Mouse (Mus musculus): Measurements from ENCODE around the gene Zfp609. TPM values are rescaled to one million over a fixed set of nuclear protein-coding genes. Genes with fewer than 3 reads are reported as not detected.

The Zfp609 gene
- total RNA-seq (2021): 10 to 100 TPM; 54.2 to 62.2 TPM
- long read RNA-seq, experiment 1, partial matches to known transcripts: 1 of 3 reads
- long read RNA-seq, experiment 1, other reads (novel, unspliced or antisense): 2 of 3 reads
- long read RNA-seq, experiment 2: 0 reads

DNA sequence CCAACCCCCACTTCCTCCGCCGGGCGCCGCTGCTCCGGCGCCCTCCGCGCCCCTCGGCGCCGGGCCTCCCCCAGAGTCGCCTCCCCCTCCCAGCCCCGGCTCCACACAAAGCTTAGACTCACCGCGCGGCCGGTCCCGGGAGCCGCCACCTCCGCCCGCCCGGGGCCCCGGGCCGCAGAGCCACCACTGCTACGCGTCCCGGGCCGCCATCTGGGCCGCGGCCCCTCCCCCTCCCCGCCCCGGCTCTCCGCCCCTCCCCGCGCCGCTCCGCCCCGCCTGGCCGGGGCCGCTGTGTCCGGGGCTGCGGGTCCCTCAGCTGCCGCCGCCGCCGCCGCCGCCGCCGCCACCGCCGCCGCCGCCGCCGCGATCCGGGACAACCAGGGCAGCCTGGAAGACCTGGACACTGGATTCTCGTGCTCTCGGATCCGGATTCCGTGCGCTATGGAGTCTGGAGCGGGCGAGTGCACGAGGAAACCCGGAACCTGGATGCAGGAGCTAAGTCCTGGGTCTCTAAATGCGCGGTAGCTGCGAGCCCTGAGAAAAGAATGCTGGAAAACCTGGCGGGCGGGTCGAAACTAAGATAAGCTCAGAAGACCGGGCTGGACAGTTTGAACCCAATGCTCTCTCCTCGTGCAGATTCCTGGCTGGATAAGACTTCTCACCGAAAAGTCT, at the start of gene Zfp609:
Gene Zfp609, minus strand, starts transcription at position 221 of the 672 bp plus-strand sequence.
- Histone ChIP-seq H3K27ac (peak within 1 kb of the TSS; percentile 93), H3K4me3 (peak within 1 kb of the TSS; percentile 89)
- peak; percentile 91 to 99 for DNase-seq (ENCODE audit: low spot score in 2 of 2)
- no peak for TF ChIP-seq CTCF (conservative IDR thresholded peaks at IDR 0.05)

GRCm38 (mm10) chr9:65859656-65860055, 32.3 kb upstream of the Zfp609 start:
- no peak overlapping the region for H3K4me3 ChIP-seq
- DNase-seq (ENCODE audit: low spot score in 2 of 2): no peak
- H3K27ac ChIP-seq: no peak overlapping the region
- no peak for TF ChIP-seq CTCF (conservative IDR thresholded peaks at IDR 0.05)

GRCm38 (mm10) chr9:65850203-65850602, 22.8 kb upstream of the Zfp609 start:
- H3K27ac ChIP-seq: no peak overlapping the region
- H3K4me3 ChIP-seq: no peak overlapping the region
- DNase-seq (ENCODE audit: low spot score in 2 of 2): no peak
- peak; percentile 79 for TF ChIP-seq CTCF (conservative IDR thresholded peaks at IDR 0.05)

- TF ChIP-seq CTCF (conservative IDR thresholded peaks at IDR 0.05): no peak
- no peak for DNase-seq (ENCODE audit: low spot score in 2 of 2)
Measured at GRCm38 (mm10) chr9:65848154-65848553, 20.8 kb upstream of the Zfp609 start.

DNA sequence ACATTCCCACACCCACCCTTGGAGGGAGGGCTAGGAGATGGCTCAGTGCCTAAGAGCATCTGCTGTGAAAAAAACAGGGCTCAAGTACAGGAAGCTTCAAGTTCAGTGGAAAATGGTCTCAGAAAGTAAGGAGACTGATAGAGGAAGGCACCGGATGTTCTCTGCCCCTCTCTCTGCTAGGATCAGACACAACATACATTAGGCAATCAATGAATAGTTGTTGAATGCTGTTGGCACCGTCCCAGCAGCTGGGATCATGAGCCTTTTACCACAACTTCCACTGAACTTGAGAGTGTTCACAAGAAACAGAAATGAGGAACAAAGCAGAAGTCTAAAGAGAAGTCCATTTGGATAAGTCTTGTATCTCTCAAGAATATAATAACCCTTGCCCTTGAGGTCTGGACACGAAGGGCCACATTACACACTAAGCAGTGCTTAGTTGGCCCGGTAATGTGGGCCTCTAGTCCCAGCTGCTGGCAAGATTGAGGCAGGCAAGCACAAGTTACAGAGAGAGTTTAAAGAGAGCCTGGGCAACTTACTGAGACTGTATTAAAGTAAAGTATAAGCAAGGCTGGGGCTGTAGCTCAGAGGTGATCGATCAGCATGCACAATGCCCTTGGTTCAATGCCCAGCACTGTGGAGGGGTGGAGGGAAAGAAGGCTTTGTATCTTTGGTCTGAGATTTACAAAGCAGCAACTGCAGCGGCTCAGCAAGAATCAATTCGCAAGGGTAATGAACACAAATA, 17.2 kb upstream of the Zfp609 start:
- H3K27ac ChIP-seq: peak overlapping the region; percentile 28
- no peak for DNase-seq (ENCODE audit: low spot score in 2 of 2)
- peak; percentile 27; the same call in 1 of the 2 replicates for TF ChIP-seq CTCF (conservative IDR thresholded peaks at IDR 0.05)
- no peak overlapping the region for H3K4me3 ChIP-seq

More at GRCm38 (mm10) chr9:65848154-65848553, 20.8 kb upstream of the Zfp609 start:
- Histone ChIP-seq H3K27ac (no peak overlapping the region), H3K4me3 (no peak overlapping the region)

DNA sequence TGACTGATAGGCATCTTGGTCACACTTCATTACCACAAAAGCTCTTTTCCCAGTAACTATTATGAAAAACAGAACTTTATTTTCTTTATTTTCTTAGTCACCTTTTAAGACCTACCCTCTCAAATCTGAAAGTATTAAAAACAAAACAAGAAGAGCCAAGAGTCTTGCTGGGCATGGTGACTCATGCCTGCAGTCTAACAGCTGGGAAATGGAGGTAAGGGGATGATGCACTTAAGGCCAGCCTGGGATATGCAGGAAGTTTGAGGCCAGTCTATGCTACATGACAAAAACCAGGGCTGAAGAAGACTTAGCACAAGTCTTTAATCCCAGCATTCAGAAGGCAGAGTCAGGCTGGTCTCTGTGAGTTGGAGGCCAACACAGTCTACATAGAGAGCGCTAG, 12.5 kb upstream of the Zfp609 start:
- no peak for TF ChIP-seq CTCF (conservative IDR thresholded peaks at IDR 0.05)
- DNase-seq (ENCODE audit: low spot score in 2 of 2): no peak

DNA sequence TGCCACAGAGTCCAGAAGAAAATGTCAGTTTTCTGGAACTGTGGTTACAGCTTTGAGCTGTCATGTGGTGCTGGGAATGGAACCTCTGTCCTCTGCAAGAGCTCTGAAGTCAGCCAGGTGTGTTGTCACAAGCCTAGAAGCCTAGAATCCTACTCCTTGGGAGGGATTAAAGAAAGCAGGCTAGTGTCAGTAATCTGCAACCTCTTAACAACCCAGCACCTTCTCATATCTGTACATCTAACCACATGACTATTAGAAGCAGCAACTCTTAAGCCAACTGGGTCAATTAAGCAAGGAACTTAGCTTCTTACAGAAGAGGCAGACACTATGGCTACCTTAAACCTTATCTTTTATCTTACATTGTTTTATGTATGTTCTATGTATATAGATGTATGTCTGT, 9.6 kb upstream of the Zfp609 start:
- Histone ChIP-seq H3K27ac (no peak overlapping the region), H3K4me3 (no peak overlapping the region)
- DNase-seq (ENCODE audit: low spot score in 2 of 2): no peak
- no peak for TF ChIP-seq CTCF (conservative IDR thresholded peaks at IDR 0.05)

More for the DNA sequence above, 12.5 kb upstream of the Zfp609 start:
- no peak overlapping the region for H3K27ac ChIP-seq
- no peak overlapping the region for H3K4me3 ChIP-seq

GRCm38 (mm10) chr9:65834628-65835354, 7.4 kb upstream of the Zfp609 start:
- Histone ChIP-seq H3K27ac (no peak overlapping the region), H3K4me3 (no peak overlapping the region)
- TF ChIP-seq CTCF (conservative IDR thresholded peaks at IDR 0.05): no peak
- no peak for DNase-seq (ENCODE audit: low spot score in 2 of 2)

DNA sequence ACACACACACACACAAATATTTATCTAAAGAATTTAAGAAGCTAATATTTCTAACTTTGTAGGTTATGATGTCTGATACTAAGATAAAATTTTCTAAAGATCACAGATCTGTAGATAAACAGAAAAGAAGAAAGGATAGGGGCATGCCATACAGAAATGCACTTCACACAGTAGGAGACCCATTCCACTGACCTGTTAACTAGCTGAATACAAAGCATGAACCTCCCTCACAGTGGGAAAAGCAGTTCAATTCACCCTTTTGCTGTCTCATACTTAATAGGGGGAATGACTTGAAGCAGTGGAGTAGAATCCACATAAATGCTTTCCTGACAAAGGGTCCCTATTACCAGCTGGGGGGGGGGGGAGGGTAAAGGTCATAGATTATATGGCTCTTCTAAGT, 6.3 kb upstream of the Zfp609 start:
- no peak overlapping the region for H3K27ac ChIP-seq
- no peak for DNase-seq (ENCODE audit: low spot score in 2 of 2)
- H3K4me3 ChIP-seq: no peak overlapping the region
- TF ChIP-seq CTCF (conservative IDR thresholded peaks at IDR 0.05): no peak

DNA sequence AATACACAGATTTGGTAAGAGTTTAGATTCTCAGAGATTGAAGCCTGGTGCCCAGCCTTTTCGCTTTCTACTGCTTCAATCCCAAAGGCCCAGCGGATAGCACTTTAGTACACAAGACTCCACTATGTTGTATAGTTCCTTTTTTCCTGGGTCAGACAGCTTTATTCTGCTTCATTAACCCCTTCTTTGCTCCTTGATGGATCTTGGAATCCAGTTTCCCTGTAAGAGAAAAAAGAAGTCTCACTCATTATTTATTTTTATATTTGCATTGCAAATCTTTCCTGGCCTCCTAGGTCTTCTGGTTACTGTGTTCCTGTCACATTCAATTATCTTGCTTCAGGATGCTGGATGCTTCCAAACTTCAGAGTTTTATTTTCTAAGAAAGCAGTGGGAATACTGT, 5.9 kb upstream of the Zfp609 start:
- no peak overlapping the region for H3K4me3 ChIP-seq
- no peak for DNase-seq (ENCODE audit: low spot score in 2 of 2)
- H3K27ac ChIP-seq: no peak overlapping the region
- TF ChIP-seq CTCF (conservative IDR thresholded peaks at IDR 0.05): no peak

GRCm38 (mm10) chr9:65832041-65832440, 4.7 kb upstream of the Zfp609 start:
- DNase-seq (ENCODE audit: low spot score in 2 of 2): no peak
- TF ChIP-seq CTCF (conservative IDR thresholded peaks at IDR 0.05): no peak
- H3K4me3 ChIP-seq: no peak overlapping the region
- H3K27ac ChIP-seq: peak overlapping the region; percentile 15; the same call in 1 of the 2 replicates

DNA sequence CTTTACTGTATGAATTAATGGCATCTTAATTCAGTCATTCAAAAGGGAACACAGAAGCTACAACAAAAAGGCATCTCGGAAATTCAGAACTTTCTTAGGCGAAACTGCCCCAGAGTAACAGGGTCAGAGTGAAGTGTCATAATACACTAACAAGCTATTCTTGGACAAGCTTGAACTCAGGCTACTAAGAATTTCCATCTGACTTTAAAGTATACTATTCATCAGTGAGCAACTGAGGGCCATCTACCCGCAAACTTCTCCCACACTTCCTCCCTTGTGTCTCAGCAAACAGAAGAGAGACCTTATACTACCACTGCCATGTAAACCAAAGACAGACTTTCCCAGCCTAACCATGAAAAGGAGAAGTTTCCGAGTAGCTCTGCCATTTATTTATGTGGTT, 3.8 kb upstream of the Zfp609 start:
- no peak for TF ChIP-seq CTCF (conservative IDR thresholded peaks at IDR 0.05)
- no peak for DNase-seq (ENCODE audit: low spot score in 2 of 2)
- H3K4me3 ChIP-seq: no peak overlapping the region
- H3K27ac ChIP-seq: no peak overlapping the region

DNA sequence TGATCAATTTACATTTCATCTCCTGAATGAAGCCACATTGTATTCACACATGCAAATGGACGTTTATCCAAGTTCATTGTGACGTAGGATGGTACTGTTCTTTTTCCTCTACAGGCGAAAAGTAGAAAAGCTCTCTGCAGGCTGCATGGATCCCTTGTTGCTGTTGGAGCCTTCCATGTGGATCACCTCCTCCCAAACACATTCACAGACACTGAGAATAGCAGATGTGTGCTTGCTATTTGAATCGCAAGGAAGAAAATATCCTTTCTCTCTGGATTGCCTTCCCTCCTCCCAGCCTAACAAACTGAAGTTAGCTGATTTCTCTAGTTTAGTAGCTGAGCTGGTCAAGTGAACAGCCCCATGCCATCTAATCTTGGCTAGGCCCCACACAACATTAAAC, 2.9 kb upstream of the Zfp609 start:
- 0 out of 2 replicates have a peak overlapping the region, but pooled peaks have one; percentile 20 for H3K27ac ChIP-seq
- TF ChIP-seq CTCF (conservative IDR thresholded peaks at IDR 0.05): peak; percentile 37
- peak in 1 of 2 experiments; percentile 37 for DNase-seq (ENCODE audit: low spot score in 2 of 2)
- no peak overlapping the region for H3K4me3 ChIP-seq
